Mouse (Mus musculus) heart, postnatal 0 days (tissue): ENCODE measurements around the gene Sptlc2.

Experiments used
- CTCF ChIP-seq: IDR thresholded peaks from 2 replicates; pipeline ENCODE4 v1.5.1; 2016; ENCODE audit warnings: antibody characterized with exemption, control low read depth, low read depth
- EP300 ChIP-seq: IDR thresholded peaks from 2 replicates; pipeline ENCODE4 v1.6.1; 2016; ENCODE audit warnings: antibody characterized with exemption, low read depth

- TF ChIP-seq CTCF = no peak
- TF ChIP-seq EP300 = no peak
Measured at GRCm38 (mm10) chr12:87256629-87257028, 131.5 kb downstream of the Sptlc2 start.
